Mouse (Mus musculus) liver, adult 2 months (tissue): ENCODE results near the gene Mthfd1.

Experiments used
- CTCF ChIP-seq: fragments of 200-500 bp; IDR thresholded peaks from 2 replicates; pipeline ENCODE4 v1.5.1; 2011; ENCODE audit warnings: low read depth, low read length, control low read depth
- POLR2A ChIP-seq: fragments of 200-500 bp; IDR thresholded peaks from 2 replicates; pipeline ENCODE4 v1.6.1; 2011; ENCODE audit warnings: low read length, control low read depth; ENCODE audit not compliant: insufficient read depth; ENCODE audit errors: extremely low read depth

DNA sequence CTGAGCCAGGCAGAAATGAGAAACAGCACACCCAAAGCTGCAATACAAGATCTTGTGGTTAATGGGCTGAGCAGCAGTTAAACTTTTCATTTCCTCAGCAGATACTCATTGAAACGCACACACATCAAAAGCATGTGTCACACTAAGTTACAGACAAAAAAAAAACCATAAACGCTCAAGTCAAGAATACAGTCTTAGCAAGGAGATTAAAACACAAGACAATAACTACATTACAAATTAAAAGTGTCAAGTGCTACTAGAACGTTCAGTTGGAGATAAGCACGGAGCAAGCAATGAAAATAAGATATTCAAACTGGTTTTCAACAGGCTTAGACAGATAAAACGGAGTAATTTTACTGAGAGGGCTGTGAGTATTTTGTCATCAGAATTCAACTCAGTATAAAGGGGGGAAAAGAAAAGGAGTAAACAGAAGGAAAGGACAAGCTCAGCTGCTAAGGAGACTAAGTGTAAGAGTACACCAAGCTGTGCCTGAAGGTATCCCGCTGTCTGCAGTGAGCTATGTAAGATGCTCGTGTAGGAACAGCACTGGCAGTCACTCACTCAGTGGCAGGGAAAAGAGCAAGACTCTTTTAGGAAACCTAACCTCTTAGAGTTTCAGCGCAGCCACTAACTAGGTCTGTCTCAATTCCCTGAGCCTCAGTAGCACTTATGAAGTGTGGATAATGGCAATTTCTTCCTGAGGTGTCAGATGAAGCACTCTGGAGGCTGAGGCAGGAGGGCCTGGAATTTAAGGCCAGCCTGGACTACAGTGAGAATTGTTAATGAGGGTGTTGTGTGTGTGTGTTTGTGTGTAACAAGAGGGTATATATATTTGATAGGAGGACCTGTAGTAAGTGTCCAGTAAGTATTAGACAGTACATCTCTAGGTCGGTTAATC is 106.6 kb downstream of the Mthfd1 start:
- TF ChIP-seq CTCF, result no peak
- TF ChIP-seq POLR2A, result no peak
